Mouse (Mus musculus): Measurements from ENCODE around the gene Gorasp1.

DNA sequence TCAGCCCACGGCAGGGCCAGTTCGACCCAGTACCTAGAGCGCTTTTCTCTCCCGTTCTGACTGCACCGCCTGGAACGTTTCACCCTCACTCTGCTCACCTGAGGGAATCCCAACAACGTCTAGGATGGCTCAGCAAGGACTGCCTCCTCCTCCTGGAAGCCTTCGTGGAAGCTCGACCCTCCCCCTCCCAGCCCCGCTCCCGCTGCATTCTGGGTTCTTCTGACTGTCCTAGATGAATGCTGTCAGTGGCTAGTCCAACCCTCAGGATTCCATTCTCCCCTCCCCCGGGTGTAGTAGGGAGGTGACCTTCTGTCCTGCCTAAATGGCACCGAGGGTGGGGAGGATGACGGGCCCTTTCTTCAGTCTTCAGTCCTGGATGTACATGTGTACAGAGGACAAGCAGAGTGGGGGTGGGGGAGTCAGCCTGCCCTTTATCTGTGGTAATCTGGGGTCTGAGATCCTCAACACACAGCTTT, 47.2 kb upstream of the Gorasp1 start, which contains the start of gene Csrnp1:
- 0 out of 2 replicates have a peak, but pooled peaks have one; percentile 38 for TF ChIP-seq HCFC1 (IDR thresholded peaks at IDR 0.05; ENCODE audit: borderline replicate concordance, insufficient read depth, low read length)
- TF ChIP-seq CHD2 (IDR thresholded peaks at IDR 0.05; ENCODE audit: low read depth, low read length), result no peak
- no peak for TF ChIP-seq ZC3H11A (IDR thresholded peaks at IDR 0.05; ENCODE audit: borderline replicate concordance, low read depth, low read length)
